Mouse (Mus musculus) inflammation-experienced regulatory T-cells, adult 6 months (primary cell): ENCODE measurements around the gene Rimkla. TPM values are rescaled to one million over a fixed set of nuclear protein-coding genes. Genes with fewer than 3 reads are reported as not detected.

Experiments
- ATAC-seq: one replicate; pipeline ENCODE4 v1.8.0; 2017
- polyA plus RNA-seq, 3 experiments: library from polyadenylated mRNA; unstranded; fragments of 100-300 nt; shearing (Covaris generic); gene quantifications; one replicate each; pipeline ENCODE4 v1.2.1; 2017

The Rimkla gene
- polyA plus RNA-seq, 3 experiments from 2014 or later: 0.14 to 0.51 TPM; not detected in 1

DNA sequence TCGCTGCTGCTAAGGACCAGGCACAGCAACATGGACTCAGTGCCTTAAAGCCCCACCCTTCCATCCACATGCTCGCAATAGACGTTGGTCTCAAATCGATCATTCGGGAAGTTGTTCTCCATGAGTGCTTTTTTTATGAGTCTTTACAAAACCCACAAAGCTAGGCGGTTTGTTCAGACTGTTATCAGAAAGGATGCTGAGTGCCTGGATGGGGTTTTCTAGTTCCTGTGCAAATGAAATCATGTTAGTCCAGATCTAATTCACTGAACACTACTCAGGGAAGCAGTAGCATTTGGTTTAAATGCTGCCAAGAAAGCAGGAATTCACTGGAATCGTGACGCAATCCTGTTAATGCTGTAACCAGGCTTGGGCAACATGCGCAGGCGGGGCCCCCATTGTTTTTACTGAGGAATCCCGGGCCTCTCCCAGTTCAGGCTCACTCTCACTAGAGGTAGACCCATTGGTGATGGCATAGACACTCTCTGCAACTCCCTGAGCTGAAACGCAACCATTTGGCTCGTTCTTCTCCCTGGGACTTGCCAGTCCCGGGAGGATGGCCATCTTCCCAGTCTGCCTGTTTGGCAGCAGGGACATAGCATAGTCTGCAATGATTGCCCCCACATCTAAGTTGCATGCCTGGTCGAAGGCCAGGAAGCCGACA lies 24.6 kb downstream of the Rimkla start:
- ATAC-seq: no peak

DNA sequence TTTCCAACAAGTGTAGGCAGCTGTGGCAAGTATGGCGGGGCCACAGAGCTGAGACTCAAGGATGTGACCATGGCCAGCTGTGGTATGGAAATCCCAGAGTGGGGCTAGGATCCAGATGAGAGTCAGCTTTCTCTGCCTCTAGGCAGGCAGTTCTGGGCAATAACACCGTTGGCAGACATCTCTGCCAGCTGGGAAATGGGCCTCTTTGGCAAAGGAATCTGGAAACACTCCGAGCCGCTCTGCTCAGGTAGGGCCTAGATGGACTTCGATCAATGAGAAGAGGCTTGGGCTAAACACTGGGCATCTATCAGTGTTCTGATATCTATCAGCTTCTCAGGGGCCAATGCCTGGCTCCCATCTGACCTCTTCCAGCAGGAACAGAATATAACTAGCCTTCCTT lies 26.6 kb downstream of the Rimkla start:
- no peak for ATAC-seq

DNA sequence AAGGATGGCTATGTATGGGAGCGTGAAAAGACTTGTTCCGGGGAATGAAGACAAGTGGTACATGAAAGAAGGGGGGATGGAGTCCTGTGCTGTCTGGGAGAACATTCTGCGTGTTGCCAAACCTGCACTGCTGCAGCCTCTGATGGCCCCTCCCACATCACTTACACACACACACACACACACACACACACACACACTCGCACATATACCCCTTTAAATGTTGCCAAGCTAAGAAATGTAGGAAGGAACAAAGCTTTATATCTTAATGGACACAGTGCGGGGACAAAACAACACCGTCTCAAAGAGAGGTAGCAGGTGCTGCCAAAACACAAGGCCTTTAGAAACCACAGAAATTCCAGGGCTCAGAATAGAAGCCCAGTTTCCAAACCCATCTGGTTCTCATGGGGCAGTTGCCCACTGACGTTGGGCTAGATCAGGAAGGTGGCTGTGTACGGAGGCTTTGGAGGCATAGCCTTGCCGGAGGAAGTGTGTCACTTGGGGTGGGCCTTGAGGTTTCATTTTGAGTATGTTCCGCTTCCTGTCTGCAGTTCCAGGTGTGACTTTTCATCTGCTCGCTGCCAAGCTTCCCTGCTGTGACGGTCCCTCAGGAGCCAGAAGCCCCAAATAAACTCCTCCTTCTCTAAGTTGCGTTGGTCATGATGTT lies 28.5 kb downstream of the Rimkla start:
- ATAC-seq: peak; percentile 99

DNA sequence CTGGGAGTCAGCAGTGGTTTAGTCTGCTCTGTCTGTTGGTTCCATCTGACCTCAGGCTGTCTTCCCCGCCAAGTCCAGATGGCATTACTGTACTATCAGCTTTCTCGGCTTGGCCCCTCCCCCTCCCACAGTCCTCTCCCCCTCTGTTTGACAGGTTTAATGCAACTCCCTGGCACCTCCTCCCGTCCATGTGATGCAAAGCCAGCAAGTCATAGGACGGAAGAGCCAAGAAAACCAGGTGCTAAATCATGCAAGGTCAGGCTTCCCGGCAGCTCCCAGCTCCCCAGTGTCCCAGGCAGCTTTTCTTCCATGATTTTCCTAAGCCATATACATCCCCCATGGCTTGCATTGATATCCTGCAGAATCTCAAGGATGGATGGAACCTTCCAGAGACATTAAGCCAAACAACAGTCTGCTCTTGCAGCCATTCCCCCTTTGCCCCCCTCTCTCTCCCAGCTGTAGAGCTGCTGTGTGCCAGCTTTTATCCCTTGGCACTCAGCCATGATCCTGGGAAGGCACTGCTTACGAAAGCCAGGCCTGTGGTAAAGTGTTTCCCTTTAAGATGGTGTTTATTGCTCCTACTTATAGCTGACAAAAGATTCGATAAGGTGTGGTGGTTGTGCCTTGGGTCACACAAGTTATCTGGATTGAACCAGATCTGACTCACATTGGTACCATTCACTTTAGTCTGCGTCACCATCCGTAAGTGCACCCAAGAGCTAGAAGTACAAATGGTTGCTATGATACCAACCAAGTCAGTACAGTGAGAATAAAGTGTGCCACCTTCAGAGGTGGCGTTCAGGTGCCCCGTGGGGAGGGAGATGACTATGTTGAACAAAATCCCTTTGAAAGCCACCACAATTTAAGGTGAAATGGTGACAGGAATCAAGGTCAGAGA lies 29.3 kb downstream of the Rimkla start:
- no peak for ATAC-seq

DNA sequence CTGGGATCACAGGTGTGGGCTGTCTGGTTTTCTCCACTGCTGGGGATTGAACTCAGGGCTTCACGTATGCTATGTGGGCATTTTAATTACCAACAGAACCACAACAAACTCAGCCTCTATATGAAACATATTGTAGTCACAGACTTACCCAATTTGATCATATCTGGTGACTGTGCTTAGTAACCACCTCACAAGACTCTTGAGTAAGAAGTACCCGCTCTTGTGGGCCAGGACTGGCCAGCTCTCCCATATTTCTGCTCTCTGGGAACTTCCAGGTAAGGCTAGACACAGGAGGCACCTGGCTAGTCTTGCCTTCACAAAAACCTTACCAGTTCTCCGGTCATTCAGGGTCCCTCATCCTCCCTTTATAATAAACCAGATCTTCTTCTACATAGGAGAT lies 30.0 kb downstream of the Rimkla start:
- ATAC-seq: no peak

DNA sequence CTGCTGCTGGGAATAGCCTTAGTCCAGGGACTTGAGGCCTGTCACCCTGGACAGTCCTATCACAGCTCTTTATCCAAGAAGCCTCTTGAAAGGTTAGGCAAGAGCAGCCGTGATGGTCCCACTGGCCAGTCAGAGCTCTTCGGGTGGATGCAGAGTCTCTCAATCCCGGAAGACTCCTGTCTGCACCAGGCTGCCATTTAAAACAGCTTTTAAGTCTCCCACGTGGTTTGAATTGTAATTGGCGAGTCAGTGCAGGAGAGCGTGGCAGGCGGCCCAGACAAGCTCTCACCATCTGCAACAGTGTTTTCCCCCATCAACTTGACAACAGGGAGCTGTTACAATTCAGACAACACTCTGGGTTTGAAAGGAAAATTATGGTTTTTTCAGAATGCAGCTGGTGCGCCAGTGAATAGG lies 31.7 kb downstream of the Rimkla start:
- ATAC-seq: no peak

DNA sequence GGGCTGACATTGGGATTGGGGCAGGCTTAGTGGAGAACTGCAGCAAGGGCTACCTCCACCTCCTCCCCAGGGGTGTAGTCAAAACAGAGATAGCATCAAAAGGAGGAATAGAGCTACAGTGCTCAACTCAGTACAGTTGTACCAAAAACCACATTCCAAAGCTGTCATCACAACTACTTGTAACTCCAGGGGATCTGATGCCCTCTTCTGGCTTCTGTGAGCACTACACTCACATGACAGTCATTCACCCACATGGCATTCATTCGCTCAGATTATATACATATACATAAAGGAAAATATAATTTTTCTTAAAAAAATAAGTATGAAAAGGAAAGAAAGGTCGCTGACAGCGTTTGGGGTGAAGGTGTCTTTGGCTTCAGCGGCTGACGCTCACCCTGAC lies 32.1 kb downstream of the Rimkla start:
- ATAC-seq: no peak

DNA sequence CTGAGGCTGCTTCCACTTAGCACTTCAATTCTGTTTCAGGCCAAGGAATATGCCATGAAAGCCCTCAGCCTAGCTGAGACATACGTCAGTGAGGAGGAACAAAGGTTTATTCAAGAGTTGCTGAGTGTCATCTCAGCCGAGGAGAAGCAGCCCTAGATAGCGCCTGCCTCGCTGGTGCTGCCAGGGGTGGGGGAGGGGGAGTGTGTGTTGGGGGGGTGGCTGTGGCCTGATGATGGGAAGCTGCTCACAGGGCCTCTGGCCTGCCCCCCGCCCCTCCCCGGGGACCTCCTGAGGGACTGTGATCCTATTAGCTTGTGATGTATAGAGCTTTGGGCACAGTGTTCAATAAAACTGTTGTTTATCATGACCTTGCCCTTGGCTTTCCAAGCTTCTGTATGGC lies 38.9 kb downstream of the Rimkla start:
- ATAC-seq: no peak

DNA sequence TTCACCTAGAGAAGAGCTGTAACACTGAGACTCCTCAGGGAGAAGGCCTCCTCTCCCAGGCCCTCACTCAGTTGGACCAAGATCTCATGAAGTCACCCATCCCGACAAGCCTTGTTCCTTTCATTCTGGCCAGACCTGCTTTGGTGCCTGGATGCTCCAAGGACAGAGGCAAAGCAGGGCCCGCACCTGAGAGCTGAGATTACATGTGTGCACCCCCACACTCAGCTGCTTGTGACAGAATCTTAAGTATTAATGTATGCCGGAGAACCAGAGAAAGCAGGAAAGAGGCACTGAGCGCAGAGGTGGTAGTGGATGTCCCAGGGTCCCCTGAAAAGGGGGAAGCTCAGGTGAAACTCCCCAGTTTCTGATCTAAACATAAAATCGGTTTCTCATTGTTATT lies 39.3 kb downstream of the Rimkla start:
- ATAC-seq: no peak

DNA sequence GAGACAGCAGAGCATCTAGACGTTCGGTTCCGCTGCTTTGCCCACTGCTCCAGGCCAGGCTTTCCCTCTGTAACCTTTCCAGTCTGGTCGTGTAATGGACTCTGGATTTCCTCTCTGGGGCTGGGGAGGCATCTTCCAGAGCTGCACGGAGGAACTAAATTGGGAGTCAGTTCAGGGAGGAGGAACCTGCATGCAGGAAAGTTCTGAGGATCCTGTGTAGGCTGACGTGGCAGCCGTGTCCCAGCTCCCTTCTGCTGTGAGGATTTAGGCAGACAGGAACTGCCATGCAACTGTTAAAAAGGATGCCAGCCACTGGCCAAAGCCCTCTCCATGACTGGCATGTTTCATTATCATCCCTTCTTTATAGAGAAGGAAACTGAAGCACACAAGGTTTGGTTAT lies 42.0 kb downstream of the Rimkla start:
- no peak for ATAC-seq

DNA sequence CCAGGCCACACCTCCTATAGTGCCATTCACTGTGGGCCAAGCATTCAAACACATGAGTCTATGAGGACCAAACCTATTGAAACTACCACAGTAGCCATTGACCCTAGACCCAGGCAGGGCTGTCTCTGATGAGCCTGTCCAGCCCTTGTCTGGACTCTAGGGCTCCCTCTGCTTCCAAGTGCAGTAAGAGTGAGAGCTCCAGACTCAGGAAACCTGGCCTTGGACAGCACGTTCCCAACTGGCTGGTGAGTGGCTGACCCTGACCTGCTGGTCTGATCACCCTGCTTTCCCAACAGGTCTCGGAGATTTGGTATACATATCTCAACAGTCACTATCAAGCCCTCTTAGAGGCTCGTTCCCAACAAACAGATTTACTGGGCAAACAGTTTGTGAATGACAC lies 44.6 kb downstream of the Rimkla start:
- no peak for ATAC-seq

DNA sequence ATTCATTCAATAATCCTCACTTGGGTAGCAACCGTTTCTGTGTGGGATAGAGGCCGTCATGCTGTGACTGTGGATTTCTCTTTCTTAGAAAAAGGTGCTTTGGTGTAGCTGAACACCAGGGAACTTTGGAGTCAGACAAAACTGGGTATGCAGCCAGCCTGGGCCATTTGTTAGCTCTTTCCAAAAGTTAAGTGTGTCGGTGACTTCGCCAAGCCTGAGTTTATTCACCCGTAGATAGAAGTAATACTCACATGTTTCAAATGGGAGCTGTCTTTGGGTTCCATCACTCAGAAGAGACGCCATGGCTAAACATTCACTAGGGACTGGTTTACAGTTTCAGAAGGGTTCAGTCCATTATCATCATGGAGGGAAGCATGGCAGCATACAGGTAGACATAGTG lies 45.2 kb downstream of the Rimkla start:
- ATAC-seq: no peak

DNA sequence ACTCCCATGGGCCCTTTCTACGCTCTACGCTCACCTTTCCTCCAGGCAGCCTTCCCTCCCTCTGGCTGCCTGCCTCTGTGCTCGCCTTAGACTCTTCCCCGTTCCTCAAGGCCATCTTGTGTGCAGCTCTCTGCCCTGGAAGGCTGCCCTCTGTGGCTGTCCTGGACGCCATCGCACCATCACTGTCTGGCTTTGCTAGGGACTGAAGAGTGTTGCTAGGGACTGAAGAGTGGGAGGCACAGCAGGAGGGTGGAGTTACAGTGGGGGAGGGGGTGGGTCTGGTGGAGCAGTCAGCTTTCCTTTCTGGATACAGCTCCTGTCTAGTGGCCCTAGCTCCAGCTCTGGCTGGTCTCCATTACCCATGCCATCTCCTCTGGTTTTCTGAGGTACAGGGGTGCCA lies 49.9 kb downstream of the Rimkla start:
- ATAC-seq: no peak

DNA sequence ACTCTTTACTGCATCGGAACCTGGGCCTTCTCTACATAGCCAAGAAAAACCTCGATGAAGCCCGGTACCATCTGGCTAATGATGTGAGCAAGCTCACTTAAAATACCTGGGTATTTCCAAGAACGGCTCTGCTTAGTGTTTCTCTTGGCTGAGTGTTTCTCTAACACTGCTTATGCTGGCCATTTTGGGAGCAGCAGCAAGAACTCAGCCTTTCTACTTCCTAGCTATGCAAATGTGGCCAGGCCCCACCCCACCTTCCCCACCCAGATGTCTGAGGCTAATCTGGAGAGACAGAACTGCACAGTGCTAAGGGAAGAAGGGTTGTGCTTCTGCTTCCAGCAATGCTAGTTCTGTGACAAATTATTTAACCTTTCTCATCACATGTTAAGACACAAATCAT lies 50.6 kb downstream of the Rimkla start:
- no peak for ATAC-seq

DNA sequence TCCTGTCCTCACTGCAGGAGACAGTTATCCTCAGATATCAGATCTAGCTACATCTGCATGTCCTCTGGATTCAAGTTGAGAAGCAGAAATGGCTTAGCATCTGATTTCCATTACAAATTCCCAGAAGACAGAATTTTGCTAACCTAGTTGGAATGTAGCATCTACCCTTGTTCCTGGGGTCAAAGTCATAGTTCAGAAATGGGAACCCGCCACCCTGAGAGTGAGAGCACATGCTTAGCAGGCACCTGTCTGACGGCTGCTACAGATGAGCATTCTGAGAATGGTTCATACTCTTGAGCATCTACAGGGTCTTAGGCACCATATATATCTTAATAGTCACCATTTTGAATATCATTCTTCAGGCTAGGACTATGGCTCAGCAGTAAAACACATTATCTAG lies 54.5 kb downstream of the Rimkla start:
- ATAC-seq: no peak

DNA sequence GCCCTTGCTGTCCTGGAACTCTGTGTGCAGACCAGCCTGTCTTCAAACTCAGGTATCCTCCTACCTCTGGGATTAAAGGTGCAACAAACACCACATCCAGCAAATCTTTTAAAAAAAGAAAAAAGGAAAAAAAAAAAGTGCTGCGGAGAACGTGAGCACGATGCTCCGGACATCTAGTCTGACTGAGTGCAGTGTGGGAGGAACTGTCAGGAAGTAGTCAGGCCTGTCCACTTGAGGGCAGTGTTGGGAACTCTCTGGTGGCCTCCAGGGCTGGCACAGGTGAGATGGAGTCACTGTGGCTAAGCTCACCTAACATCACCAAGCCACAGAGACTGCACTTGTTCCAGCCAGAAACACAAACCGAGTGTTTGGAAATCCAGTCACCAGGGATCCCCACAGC lies 61.8 kb downstream of the Rimkla start:
- ATAC-seq: peak; percentile 76

DNA sequence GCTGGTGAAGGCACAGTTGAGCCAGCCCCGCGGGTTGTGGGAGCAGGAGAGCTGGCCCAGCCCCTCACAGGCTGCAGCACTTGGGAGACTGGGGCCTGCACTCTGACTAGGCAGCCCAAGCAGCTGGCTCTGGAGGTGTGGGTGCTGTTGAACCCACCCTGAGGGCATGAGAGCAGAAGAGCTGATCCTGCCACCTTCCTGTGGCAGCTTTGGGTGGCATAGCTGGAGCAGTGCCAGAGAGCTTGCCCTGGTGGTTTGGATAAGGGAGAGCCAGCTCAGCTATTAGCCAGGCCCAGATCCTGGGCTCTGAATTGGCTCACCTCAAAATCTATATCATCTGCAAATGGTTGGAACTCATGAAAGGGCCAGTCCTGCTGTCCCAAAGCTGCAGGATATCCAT lies 64.7 kb downstream of the Rimkla start:
- no peak for ATAC-seq

DNA sequence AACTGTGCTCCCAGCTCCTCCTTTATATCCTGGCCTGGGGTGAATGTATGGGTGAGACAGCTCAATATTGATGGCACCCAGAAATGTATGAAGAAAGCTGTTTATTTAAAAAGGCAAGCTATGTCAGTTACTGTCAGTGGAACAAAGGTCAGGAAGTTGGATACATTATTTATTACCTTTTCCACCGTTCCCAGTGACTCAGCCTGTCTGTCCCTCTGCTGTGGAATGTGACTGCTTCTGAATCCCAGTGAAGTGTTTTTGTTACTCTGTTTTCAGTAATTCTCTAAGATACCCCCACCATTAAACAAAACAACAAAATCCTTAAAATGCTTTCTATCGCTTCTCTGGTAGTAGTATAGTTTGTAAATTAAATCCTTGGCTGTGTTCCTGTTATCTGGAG lies 66.8 kb downstream of the Rimkla start:
- ATAC-seq: no peak

DNA sequence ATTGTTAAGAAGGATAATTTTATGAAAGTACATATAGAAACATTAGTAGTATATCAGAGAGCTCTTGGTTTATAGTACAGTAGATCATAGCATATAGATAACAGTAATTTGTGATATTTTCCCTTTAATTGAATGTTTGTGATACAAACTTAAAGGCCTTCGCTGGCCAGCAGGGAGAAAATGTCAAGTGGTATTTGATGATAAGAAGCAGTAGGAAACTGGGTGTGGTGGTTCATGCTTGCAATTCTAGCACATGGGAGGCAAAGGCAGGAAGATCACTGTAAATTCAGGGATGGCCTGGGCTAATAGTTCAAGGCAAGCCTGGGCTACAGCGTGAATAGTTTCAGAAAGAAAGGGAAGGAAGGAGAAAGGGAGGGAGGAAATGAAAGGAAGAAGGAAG lies 67.4 kb downstream of the Rimkla start:
- no peak for ATAC-seq

DNA sequence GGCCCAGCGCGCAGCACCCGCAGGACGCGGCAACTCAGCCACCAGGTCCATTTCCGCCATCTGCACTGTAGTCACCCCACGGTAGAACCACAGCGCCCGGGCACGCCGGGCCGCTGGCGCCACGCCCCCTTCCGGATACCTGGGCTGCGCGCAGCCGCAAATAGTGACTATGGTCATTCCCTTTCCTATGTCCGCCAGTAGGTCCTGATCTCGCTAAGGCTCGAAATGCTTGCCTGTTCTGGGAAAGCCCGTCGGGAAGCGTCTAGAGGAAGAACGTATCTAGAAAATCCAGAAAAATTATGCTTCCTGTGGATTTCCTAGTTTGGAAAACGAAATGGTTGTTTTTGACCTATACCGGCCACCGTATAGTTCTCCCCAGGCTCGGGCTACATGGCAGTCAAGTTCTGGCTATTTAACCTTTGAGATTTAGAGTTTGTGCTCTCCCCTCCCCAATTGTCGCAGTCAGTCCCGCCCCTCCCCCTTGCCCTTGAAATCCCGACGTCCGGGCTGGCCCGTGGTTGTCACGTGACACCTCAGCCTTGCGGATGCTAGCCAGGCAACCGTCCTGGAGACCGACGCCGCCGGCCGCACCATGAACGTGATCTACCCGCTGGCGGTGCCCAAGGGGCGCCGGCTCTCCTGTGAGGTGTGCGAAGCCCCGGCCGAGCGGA lies 70.0 kb downstream of the Rimkla start, which contains the start of the genes Ppcs and Zmynd12:
Gene Ppcs, minus strand, starts transcription at position 127 of the 671 bp plus-strand sequence.
Gene Zmynd12, plus strand, starts transcription at position 521 of the 671 bp plus-strand sequence.
- peak; percentile 93 for ATAC-seq

DNA sequence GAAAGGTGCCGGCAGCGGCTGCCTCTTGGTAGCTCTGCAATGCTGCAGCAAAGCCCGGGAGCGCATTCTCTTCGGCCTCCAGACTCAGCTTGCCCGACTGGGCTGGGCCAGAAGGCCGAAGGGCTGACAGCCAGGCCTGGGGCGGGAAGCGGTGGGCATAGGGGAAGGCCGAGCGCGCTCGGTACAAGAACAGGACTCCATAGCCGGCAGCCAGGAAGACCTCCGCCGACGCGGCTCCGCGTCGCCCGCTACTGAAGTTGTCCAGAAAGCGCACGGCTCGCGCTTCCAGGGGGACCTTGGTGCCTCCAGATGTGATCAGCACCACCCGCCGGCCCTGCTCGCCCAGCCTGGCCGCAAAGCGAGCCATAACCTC lies 70.5 kb downstream of the Rimkla start:
- peak; percentile 49 for ATAC-seq

DNA sequence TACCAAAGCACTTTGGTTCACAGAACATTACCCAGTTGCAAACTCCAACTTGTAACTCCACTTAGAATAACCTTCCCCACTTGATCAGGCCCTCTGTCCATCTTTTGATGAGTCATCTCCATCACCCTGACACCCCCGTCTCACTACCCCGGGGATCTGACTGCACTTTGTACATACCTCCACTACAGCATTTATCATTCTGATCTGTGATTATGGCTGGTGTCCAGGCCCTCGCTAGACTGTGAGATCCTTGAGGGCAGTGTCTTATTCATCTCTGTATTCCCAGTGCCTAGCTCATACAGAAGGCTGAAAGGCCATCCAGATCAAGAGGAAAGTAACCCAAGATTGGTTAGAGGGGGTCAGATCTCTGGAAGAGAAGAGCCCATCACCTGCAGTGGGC lies 71.2 kb downstream of the Rimkla start:
- ATAC-seq: no peak

DNA sequence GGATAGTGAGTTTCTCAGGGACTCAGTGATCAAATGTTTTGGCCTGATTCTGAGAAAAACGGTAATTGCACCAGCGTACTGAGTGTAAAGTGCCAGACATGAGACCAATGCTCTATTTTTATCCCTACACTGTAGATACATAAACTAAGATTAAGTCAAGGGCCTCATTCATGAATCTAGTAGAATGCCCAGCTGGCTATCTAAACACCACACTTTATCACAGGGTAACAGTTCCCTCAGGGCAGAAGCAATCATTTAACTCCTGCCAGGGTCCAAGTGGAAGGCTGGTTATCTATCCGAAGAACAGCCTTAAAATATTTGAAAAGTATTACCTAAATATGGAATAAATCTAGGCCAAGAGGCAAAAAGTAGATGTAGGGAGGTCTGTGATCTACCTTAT lies 74.5 kb downstream of the Rimkla start:
- ATAC-seq: no peak
